Mouse (Mus musculus): ENCODE measurements around the gene Tmem102.

The Tmem102 gene

GRCm38 (mm10) chr11:69754701-69755100 is 50.7 kb downstream of the Tmem102 start:
- peak in 1 of 2 experiments; percentile 49 for DNase-seq

GRCm38 (mm10) chr11:69754233-69754632 is 51.2 kb downstream of the Tmem102 start:
- DNase-seq, result no peak

All from lung, postnatal 4 days (tissue).